Mouse (Mus musculus): ENCODE results near the gene Prdx2. TPM values are rescaled to one million over a fixed set of nuclear protein-coding genes. Genes with fewer than 3 reads are reported as not detected.

The Prdx2 gene
- polyA plus RNA-seq, 1 experiment from 2014 or later = 596 TPM

DNA sequence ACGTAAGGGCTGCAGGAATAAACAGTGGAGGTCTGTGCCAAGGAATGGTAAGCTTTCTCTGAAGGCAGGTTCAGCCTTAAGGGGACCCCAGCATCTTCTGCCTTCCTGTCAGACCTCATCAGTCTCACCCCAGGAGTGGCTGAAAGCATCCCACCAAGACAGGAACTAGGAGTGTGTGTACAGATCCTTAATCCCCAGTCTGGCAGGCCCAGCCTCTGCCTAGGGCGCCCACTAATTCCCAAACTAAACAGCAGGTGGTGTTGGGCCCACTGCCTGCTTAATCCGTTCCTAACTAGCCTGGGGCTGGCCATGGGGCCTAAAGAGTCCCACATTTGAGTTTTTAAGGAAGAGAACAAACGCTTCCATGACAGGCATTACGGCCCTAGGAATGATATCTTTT, 47.8 kb downstream of the Prdx2 start:
- H3K4me3 ChIP-seq = no peak overlapping the region
- no peak for ATAC-seq (replicated peaks; ENCODE audit: insufficient number of reproducible peaks, insufficient read depth, low FRiP score, low read depth)
- no peak overlapping the region for H3K4me2 ChIP-seq
- peaks cover 5% of the 10 kb centered on the region; the same call in 1 of the 2 replicates for H3K4me1 ChIP-seq (replicated peaks)
- WGBS = 56% methylated on average over 5 of the region's 5 CpGs
- no peaks in the 10 kb centered on the region for H3K9me3 ChIP-seq (replicated peaks)
- peaks cover 26% of the 10 kb centered on the region for H3K27me3 ChIP-seq
- no peak overlapping the region for H3K9ac ChIP-seq
- no peak overlapping the region for H3K27ac ChIP-seq
- H3K36me3 ChIP-seq = peaks cover 40% of the 10 kb centered on the region

DNA sequence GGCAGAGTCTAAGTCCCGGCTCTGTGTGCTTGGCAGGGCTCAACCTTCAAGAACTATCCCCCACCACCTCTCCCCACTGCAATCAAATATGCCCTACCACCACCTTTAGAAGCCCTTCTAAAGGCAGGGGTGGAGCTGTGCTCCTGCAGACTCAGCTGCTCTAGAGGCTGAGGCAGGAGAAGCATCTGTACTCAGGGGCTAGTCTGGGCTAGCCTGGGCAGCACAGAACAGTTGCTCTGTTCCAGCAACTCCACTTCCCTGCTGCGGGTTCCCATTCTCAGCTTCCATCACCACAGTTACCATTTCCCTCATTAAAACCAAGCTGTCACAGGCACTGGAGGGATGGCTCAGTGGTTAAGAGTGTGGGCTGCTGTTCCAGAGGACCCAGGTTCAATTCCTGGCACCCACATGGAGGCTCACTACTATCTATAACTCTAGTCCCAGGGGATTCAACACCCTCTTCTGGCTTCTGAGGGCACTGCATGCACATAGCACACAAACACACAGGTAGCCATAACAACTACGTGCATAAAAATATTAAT, 52.2 kb downstream of the Prdx2 start:
- H3K4me3 ChIP-seq = no peak overlapping the region
- no peak overlapping the region for H3K9ac ChIP-seq
- H3K9me3 ChIP-seq (replicated peaks) = no peaks in the 10 kb centered on the region
- no peak overlapping the region for H3K27ac ChIP-seq
- no peak overlapping the region for H3K4me2 ChIP-seq
- peaks cover 57% of the 10 kb centered on the region for H3K36me3 ChIP-seq
- no peaks in the 10 kb centered on the region for H3K27me3 ChIP-seq
- WGBS = 93% methylated on average over 3 of the region's 3 CpGs
- peaks cover 24% of the 10 kb centered on the region for H3K4me1 ChIP-seq (replicated peaks)
- no peak for ATAC-seq (replicated peaks; ENCODE audit: insufficient number of reproducible peaks, insufficient read depth, low FRiP score, low read depth)

DNA sequence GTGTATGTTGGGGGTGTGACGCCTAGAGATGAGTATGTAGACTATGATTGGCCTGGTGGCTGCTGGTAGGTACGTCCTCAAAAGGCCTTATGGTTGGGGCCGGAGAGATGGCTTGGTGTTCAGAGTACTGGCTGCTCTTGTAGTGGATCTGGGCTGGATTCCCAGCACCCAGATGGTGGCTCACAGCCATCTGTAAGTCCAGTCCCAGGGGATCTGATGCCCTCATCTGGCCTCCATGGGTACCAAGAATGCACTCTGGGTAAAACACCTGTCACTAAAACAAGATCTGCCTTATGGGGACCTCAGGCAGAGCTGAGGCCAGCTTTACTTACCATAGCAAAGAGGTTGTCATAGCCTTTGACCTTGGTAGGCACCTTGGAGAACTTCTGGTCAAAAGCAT, 54.5 kb downstream of the Prdx2 start:
- Histone ChIP-seq H3K36me3 (peaks cover 47% of the 10 kb centered on the region), H3K4me3 (peak overlapping the region; percentile 77), H3K9me3 (replicated peaks) (no peaks in the 10 kb centered on the region), H3K9ac (no peak overlapping the region), H3K4me2 (peak overlapping the region; percentile 87), H3K27me3 (no peaks in the 10 kb centered on the region), H3K4me1 (replicated peaks) (peaks cover 36% of the 10 kb centered on the region), H3K27ac (no peak overlapping the region)
- ATAC-seq (replicated peaks; ENCODE audit: insufficient number of reproducible peaks, insufficient read depth, low FRiP score, low read depth) = no peak
- 96% methylated on average over 3 of the region's 3 CpGs for WGBS

Small RNA genes lying within 50 kb of the gene (microRNA-seq; reads per million reads assigned to microRNA genes)
- gene Gm24197 = not detected

Other genes with a start within 250 kb of the Prdx2 start
- gene G430095P16Rik, start 246.6 kb upstream of the Prdx2 start, polyA plus RNA-seq (2015; fragmentation: Nextera tagmentation; extraction: Ambion mirVana) = 4.5 TPM in 2 replicates
- 15.0 and 20.8 TPM in 2 replicates for gene Nfix, start 169.2 kb upstream of the Prdx2 start, polyA plus RNA-seq (2015; fragmentation: Nextera tagmentation; extraction: Ambion mirVana)
- gene Dand5, start 146.8 kb upstream of the Prdx2 start, polyA plus RNA-seq (2015; fragmentation: Nextera tagmentation; extraction: Ambion mirVana) = 5.8 and 6.4 TPM in 2 replicates
- gene Gadd45gip1, start 138.1 kb upstream of the Prdx2 start, polyA plus RNA-seq (2015; fragmentation: Nextera tagmentation; extraction: Ambion mirVana) = 45.3 and 46.5 TPM in 2 replicates
- 107 and 123 TPM in 2 replicates for gene Rad23a, start 128.9 kb upstream of the Prdx2 start, polyA plus RNA-seq (2015; fragmentation: Nextera tagmentation; extraction: Ambion mirVana)
- gene Calr, start 122.7 kb upstream of the Prdx2 start, polyA plus RNA-seq (2015; fragmentation: Nextera tagmentation; extraction: Ambion mirVana) = 525 and 658 TPM in 2 replicates
- gene Farsa, start 112.6 kb upstream of the Prdx2 start, polyA plus RNA-seq (2015; fragmentation: Nextera tagmentation; extraction: Ambion mirVana) = 44.5 and 62.5 TPM in 2 replicates
- gene Syce2, start 97.5 kb upstream of the Prdx2 start, polyA plus RNA-seq (2015; fragmentation: Nextera tagmentation; extraction: Ambion mirVana) = 23.0 and 32.6 TPM in 2 replicates
- 36.4 and 40.1 TPM in 2 replicates for gene Gcdh, start 75.7 kb upstream of the Prdx2 start, polyA plus RNA-seq (2015; fragmentation: Nextera tagmentation; extraction: Ambion mirVana)
- 1.1 and 4.9 TPM in 2 replicates for gene Klf1, start 67.7 kb upstream of the Prdx2 start, polyA plus RNA-seq (2015; fragmentation: Nextera tagmentation; extraction: Ambion mirVana)
- 4.3 and 7.3 TPM in 2 replicates for gene Dnase2a, start 61.0 kb upstream of the Prdx2 start, polyA plus RNA-seq (2015; fragmentation: Nextera tagmentation; extraction: Ambion mirVana)
- gene Mast1, start 32.2 kb upstream of the Prdx2 start, polyA plus RNA-seq (2015; fragmentation: Nextera tagmentation; extraction: Ambion mirVana) = 0.09 and 0.41 TPM in 2 replicates
- gene Rtbdn, start 22.6 kb upstream of the Prdx2 start, polyA plus RNA-seq (2015; fragmentation: Nextera tagmentation; extraction: Ambion mirVana) = 0.26 TPM in 1 of 2 replicates, not detected in the other
- gene Gm49661, start 154 bp upstream of the Prdx2 start, polyA plus RNA-seq (2015; fragmentation: Nextera tagmentation; extraction: Ambion mirVana) = not detected in 2 replicates
- 62.9 and 83.7 TPM in 2 replicates for gene Rnaseh2a, start 180 bp downstream of the Prdx2 start, polyA plus RNA-seq (2015; fragmentation: Nextera tagmentation; extraction: Ambion mirVana)
- 11.0 and 16.6 TPM in 2 replicates for gene Junb, start 9.1 kb downstream of the Prdx2 start, polyA plus RNA-seq (2015; fragmentation: Nextera tagmentation; extraction: Ambion mirVana)
- 5.3 and 8.8 TPM in 2 replicates for gene Hook2, start 21.0 kb downstream of the Prdx2 start, polyA plus RNA-seq (2015; fragmentation: Nextera tagmentation; extraction: Ambion mirVana)
- gene Best2, start 44.9 kb downstream of the Prdx2 start, polyA plus RNA-seq (2015; fragmentation: Nextera tagmentation; extraction: Ambion mirVana) = not detected in 2 replicates
- gene Asna1, start 55.7 kb downstream of the Prdx2 start, polyA plus RNA-seq (2015; fragmentation: Nextera tagmentation; extraction: Ambion mirVana) = 97.7 and 106 TPM in 2 replicates
- gene Trir, start 57.2 kb downstream of the Prdx2 start, polyA plus RNA-seq (2015; fragmentation: Nextera tagmentation; extraction: Ambion mirVana) = 68.4 and 77.2 TPM in 2 replicates
- gene Tnpo2, start 67.3 kb downstream of the Prdx2 start, polyA plus RNA-seq (2015; fragmentation: Nextera tagmentation; extraction: Ambion mirVana) = 17.7 and 22.8 TPM in 2 replicates
- 15.4 and 22.2 TPM in 2 replicates for gene Fbxw9, start 90.5 kb downstream of the Prdx2 start, polyA plus RNA-seq (2015; fragmentation: Nextera tagmentation; extraction: Ambion mirVana)
- gene Gm5741, start 98.4 kb downstream of the Prdx2 start, polyA plus RNA-seq (2015; fragmentation: Nextera tagmentation; extraction: Ambion mirVana) = not detected in 2 replicates
- gene Dhps, start 102.2 kb downstream of the Prdx2 start, polyA plus RNA-seq (2015; fragmentation: Nextera tagmentation; extraction: Ambion mirVana) = 46.1 and 52.8 TPM in 2 replicates
- 106 and 110 TPM in 2 replicates for gene Wdr83os, start 111.2 kb downstream of the Prdx2 start, polyA plus RNA-seq (2015; fragmentation: Nextera tagmentation; extraction: Ambion mirVana)
- 33.1 and 40.8 TPM in 2 replicates for gene Wdr83, start 111.7 kb downstream of the Prdx2 start, polyA plus RNA-seq (2015; fragmentation: Nextera tagmentation; extraction: Ambion mirVana)
- 30.6 and 41.2 TPM in 2 replicates for gene Man2b1, start 113.7 kb downstream of the Prdx2 start, polyA plus RNA-seq (2015; fragmentation: Nextera tagmentation; extraction: Ambion mirVana)
- gene Zfp791, start 153.5 kb downstream of the Prdx2 start, polyA plus RNA-seq (2015; fragmentation: Nextera tagmentation; extraction: Ambion mirVana) = 0.81 and 1.5 TPM in 2 replicates
- not detected in 2 replicates for gene Cks1brt, start 182.3 kb downstream of the Prdx2 start, polyA plus RNA-seq (2015; fragmentation: Nextera tagmentation; extraction: Ambion mirVana)